Mouse (Mus musculus) liver, embryonic 11.5 days (tissue): ENCODE data around the gene Sprr2a1. TPM values are rescaled to one million over a fixed set of nuclear protein-coding genes. Genes with fewer than 3 reads are reported as not detected.
"Not testable (repeated sequence)": the region's sequence is repeated elsewhere in the genome, so short reads cannot be mapped to it uniquely, and the experiment has no call there.

ENCODE experiments used
- ATAC-seq: fragments of 200-750 bp; cut with Nextera tagmentation; replicated peaks from 2 replicates; pipeline ENCODE4 v1.8.0; 2017; ENCODE audit warnings: moderate number of reproducible peaks, mild to moderate bottlenecking, moderate TSS enrichment, moderate library complexity; ENCODE audit not compliant: low FRiP score
- DNase-seq: peaks from one replicate; pipeline ENCODE4 v3.0.0-alpha.2; 2017; ENCODE audit warnings: low spot score
- H3K27ac ChIP-seq: fragments of 300-500 bp; sonication (generic); 2 replicates; pipeline ENCODE4 v1.5.1; 2014; ENCODE audit warnings: mild to moderate bottlenecking, low read depth, low read length, control low read depth
- H3K27me3 ChIP-seq: fragments of 300-500 bp; sonication (generic); replicated peaks from 2 replicates; pipeline ENCODE4 v1.6.1; 2014; ENCODE audit warnings: low read length, mixed read lengths; ENCODE audit not compliant: control insufficient read depth, insufficient read depth
- H3K36me3 ChIP-seq: fragments of 300-500 bp; sonication (generic); 2 replicates; pipeline ENCODE4 v1.6.1; 2014; ENCODE audit warnings: mild to moderate bottlenecking, low read length, moderate library complexity, mixed read lengths; ENCODE audit not compliant: control insufficient read depth, insufficient read depth
- H3K4me1 ChIP-seq: fragments of 300-500 bp; sonication (generic); replicated peaks from 2 replicates; pipeline ENCODE4 v1.6.1; 2014; ENCODE audit warnings: low read length, mixed read lengths; ENCODE audit not compliant: control insufficient read depth, insufficient read depth
- H3K4me2 ChIP-seq: fragments of 300-500 bp; sonication (generic); 2 replicates; pipeline ENCODE4 v1.6.1; 2014; ENCODE audit warnings: mild to moderate bottlenecking, control low read depth, moderate library complexity
- H3K4me3 ChIP-seq: fragments of 300-500 bp; sonication (generic); 2 replicates; pipeline ENCODE4 v1.5.1; 2014; ENCODE audit warnings: low read depth, low read length, control low read depth
- H3K9ac ChIP-seq: fragments of 300-500 bp; sonication (generic); 2 replicates; pipeline ENCODE4 v1.6.1; 2014; ENCODE audit warnings: low read depth, low read length, control low read depth
- H3K9me3 ChIP-seq: fragments of 300-500 bp; sonication (generic); 2 replicates; pipeline ENCODE4 v1.6.1; 2016; ENCODE audit warnings: low read length, inconsistent platforms, mixed read lengths; ENCODE audit not compliant: control insufficient read depth
- WGBS: fragments of 180-500 bp; shearing (Covaris S2); extraction: QIAGEN DNeasy Blood & Tissue Kit; methylation state at CpG from one replicate; pipeline ENCODE4 v1.1.7; 2014; 5-methylcytosine and 5-hydroxymethylcytosine counted together
- polyA plus RNA-seq: library from polyadenylated mRNA; unstranded; fragments of >200 nt; fragmentation: Nextera tagmentation; extraction: Ambion mirVana; gene quantifications from 2 replicates; pipeline ENCODE4 v1.2.1, GENCODE M21; 2014

Sprr2a1 gene
- polyA plus RNA-seq, 1 experiment from 2014 or later = not detected

GRCm38 (mm10) chr3:92258526-92258925 is 42.9 kb downstream of the Sprr2a1 start:
- not testable (repeated sequence) for H3K9me3 ChIP-seq, H3K4me1 ChIP-seq, H3K9ac ChIP-seq, H3K4me3 ChIP-seq, H3K4me2 ChIP-seq, H3K27me3 ChIP-seq, DNase-seq, H3K27ac ChIP-seq, H3K36me3 ChIP-seq
- 0 out of 2 replicates have a peak, but pooled peaks have one; percentile 46 for ATAC-seq

DNA sequence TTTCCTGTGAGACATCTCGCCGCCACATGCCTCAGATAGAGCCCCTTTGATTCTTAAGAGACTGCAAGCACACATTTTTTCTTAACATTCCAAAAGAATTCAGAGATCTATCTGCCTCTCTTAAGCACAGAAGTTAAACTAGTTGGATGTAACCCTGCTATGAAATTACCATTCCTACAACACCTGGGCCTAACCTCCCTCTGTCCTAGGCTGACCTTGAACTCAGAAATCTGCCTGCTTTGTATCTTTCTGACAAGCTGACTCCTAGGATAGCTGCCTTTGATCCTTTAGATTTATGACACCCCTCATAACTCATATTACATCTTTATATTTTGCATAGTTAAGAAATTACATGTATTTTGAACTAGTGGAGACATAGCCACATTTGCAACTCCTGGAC is 47.9 kb downstream of the Sprr2a1 start:
- not testable (repeated sequence) for H3K4me2 ChIP-seq, H3K36me3 ChIP-seq, ATAC-seq, H3K27me3 ChIP-seq, H3K4me1 ChIP-seq, H3K9ac ChIP-seq, H3K27ac ChIP-seq, DNase-seq, H3K4me3 ChIP-seq, H3K9me3 ChIP-seq
- WGBS = no CpG with 5 or more reads among the region's 2 CpGs

Other genes with a start within 250 kb of the Sprr2a1 start
- gene Pglyrp3, start 201.2 kb upstream of the Sprr2a1 start, polyA plus RNA-seq = not detected in 2 replicates
- 0.79 and 0.90 TPM in 2 replicates for gene Lor, start 132.7 kb upstream of the Sprr2a1 start, polyA plus RNA-seq
- gene Prr9, start 91.9 kb upstream of the Sprr2a1 start, polyA plus RNA-seq = not detected in 2 replicates
- not detected in 2 replicates for gene Lelp1, start 73.1 kb upstream of the Sprr2a1 start, polyA plus RNA-seq
- 1.1 TPM in 1 of 2 replicates, not detected in the other for gene Sprr2a2, start 121 bp downstream of the Sprr2a1 start, polyA plus RNA-seq
- not detected in 2 replicates for gene Sprr2a3, start 69.6 kb downstream of the Sprr2a1 start, polyA plus RNA-seq
- gene Sprr2b, start 100.8 kb downstream of the Sprr2a1 start, polyA plus RNA-seq = not detected in 2 replicates
- gene Sprr2d, start 123.3 kb downstream of the Sprr2a1 start, polyA plus RNA-seq = not detected in 2 replicates
- gene Sprr2e, start 136.3 kb downstream of the Sprr2a1 start, polyA plus RNA-seq = not detected in 2 replicates
- not detected in 2 replicates for gene Sprr2f, start 149.4 kb downstream of the Sprr2a1 start, polyA plus RNA-seq
- not detected in 2 replicates for gene Sprr2h, start 169.9 kb downstream of the Sprr2a1 start, polyA plus RNA-seq
- not detected in 2 replicates for gene Sprr2i, start 192.2 kb downstream of the Sprr2a1 start, polyA plus RNA-seq
- not detected in 2 replicates for gene Sprr2j-ps, start 202.3 kb downstream of the Sprr2a1 start, polyA plus RNA-seq
- 7.2 and 9.1 TPM in 2 replicates for gene Gm9774, start 213.6 kb downstream of the Sprr2a1 start, polyA plus RNA-seq
- not detected in 2 replicates for gene Sprr2k, start 216.8 kb downstream of the Sprr2a1 start, polyA plus RNA-seq
- not detected in 2 replicates for gene Sprr1b, start 223.0 kb downstream of the Sprr2a1 start, polyA plus RNA-seq
- not detected in 2 replicates for gene Sprr3, start 242.9 kb downstream of the Sprr2a1 start, polyA plus RNA-seq